Mouse (Mus musculus): ENCODE results near the gene Soga1. TPM values are rescaled to one million over a fixed set of nuclear protein-coding genes. Genes with fewer than 3 reads are reported as not detected.

The Soga1 gene
- polyA plus RNA-seq (2014; fragmentation: Nextera tagmentation; extraction: Ambion mirVana) = 5.2 and 6.0 TPM in 2 replicates

- ATAC-seq (ENCODE audit: low FRiP score) (peak; percentile 86), DNase-seq (ENCODE audit: low spot score, missing footprints) (peak; percentile 98)
- H3K9ac ChIP-seq (ENCODE audit: low read length) = peak within 1 kb of the TSS; percentile 98
- peak within 1 kb of the TSS; percentile 94 for H3K4me3 ChIP-seq (ENCODE audit: low read depth, low read length)
- no peaks in the 10 kb centered on the region; the same call in 1 of the 2 replicates for H3K36me3 ChIP-seq (ENCODE audit: control insufficient read depth, insufficient read depth, low read length)
- H3K4me2 ChIP-seq = peak within 1 kb of the TSS; percentile 94
- under 1% methylated on average over 67 of the region's 136 CpGs for WGBS
- H3K27ac ChIP-seq (ENCODE audit: low read depth, low read length) = peak within 1 kb of the TSS; percentile 91
- no peaks in the 10 kb centered on the region for H3K27me3 ChIP-seq (ENCODE audit: control insufficient read depth, insufficient read depth, low read length)
- no peaks in the 10 kb centered on the region for H3K9me3 ChIP-seq (ENCODE audit: control insufficient read depth, low read length)
- H3K4me1 ChIP-seq (ENCODE audit: control insufficient read depth, insufficient read depth, low read length) = peaks cover 32% of the 10 kb centered on the region
Observed at GRCm38 (mm10) chr2:157078793-157079700, at the start of gene Soga1. Gene Soga1 (minus strand): TSS chr2:157079254.

GRCm38 (mm10) chr2:157128072-157128471, 49.0 kb upstream of the Soga1 start:
- WGBS = 78% methylated on average over 4 of the region's 4 CpGs
- no peak overlapping the region for H3K4me3 ChIP-seq (ENCODE audit: low read depth, low read length)
- H3K27me3 ChIP-seq (ENCODE audit: control insufficient read depth, insufficient read depth, low read length) = no peaks in the 10 kb centered on the region
- DNase-seq (ENCODE audit: low spot score, missing footprints) (no peak), ATAC-seq (ENCODE audit: low FRiP score) (no peak)
- no peak overlapping the region for H3K9ac ChIP-seq (ENCODE audit: low read length)
- no peaks in the 10 kb centered on the region for H3K4me1 ChIP-seq (ENCODE audit: control insufficient read depth, insufficient read depth, low read length)
- no peak overlapping the region for H3K27ac ChIP-seq (ENCODE audit: low read depth, low read length)
- H3K36me3 ChIP-seq (ENCODE audit: control insufficient read depth, insufficient read depth, low read length) = no peaks in the 10 kb centered on the region
- no peaks in the 10 kb centered on the region for H3K9me3 ChIP-seq (ENCODE audit: control insufficient read depth, low read length)
- no peak overlapping the region for H3K4me2 ChIP-seq

- 94% methylated on average over 3 of the region's 3 CpGs for WGBS
- no peak overlapping the region for H3K4me2 ChIP-seq
- H3K9me3 ChIP-seq (ENCODE audit: control insufficient read depth, low read length) = no peaks in the 10 kb centered on the region
- no peaks in the 10 kb centered on the region for H3K27me3 ChIP-seq (ENCODE audit: control insufficient read depth, insufficient read depth, low read length)
- no peak overlapping the region for H3K4me3 ChIP-seq (ENCODE audit: low read depth, low read length)
- DNase-seq (ENCODE audit: low spot score, missing footprints) = peak; percentile 21
- ATAC-seq (ENCODE audit: low FRiP score) = no peak
- H3K36me3 ChIP-seq (ENCODE audit: control insufficient read depth, insufficient read depth, low read length) = no peaks in the 10 kb centered on the region
- no peak overlapping the region for H3K9ac ChIP-seq (ENCODE audit: low read length)
- H3K27ac ChIP-seq (ENCODE audit: low read depth, low read length) = no peak overlapping the region
- H3K4me1 ChIP-seq (ENCODE audit: control insufficient read depth, insufficient read depth, low read length) = no peaks in the 10 kb centered on the region
Observed at GRCm38 (mm10) chr2:157127370-157127769, 48.3 kb upstream of the Soga1 start.

GRCm38 (mm10) chr2:157125246-157125645, 46.2 kb upstream of the Soga1 start:
- 91% methylated on average over 3 of the region's 3 CpGs for WGBS
- no peak for DNase-seq (ENCODE audit: low spot score, missing footprints)
- Histone ChIP-seq H3K4me2 (no peak overlapping the region), H3K4me3 (ENCODE audit: low read depth, low read length) (no peak overlapping the region), H3K4me1 (ENCODE audit: control insufficient read depth, insufficient read depth, low read length) (no peaks in the 10 kb centered on the region), H3K36me3 (ENCODE audit: control insufficient read depth, insufficient read depth, low read length) (no peaks in the 10 kb centered on the region), H3K9me3 (ENCODE audit: control insufficient read depth, low read length) (no peaks in the 10 kb centered on the region), H3K27ac (ENCODE audit: low read depth, low read length) (no peak overlapping the region), H3K27me3 (ENCODE audit: control insufficient read depth, insufficient read depth, low read length) (no peaks in the 10 kb centered on the region), H3K9ac (ENCODE audit: low read length) (no peak overlapping the region)
- no peak for ATAC-seq (ENCODE audit: low FRiP score)

- H3K4me1 ChIP-seq (ENCODE audit: control insufficient read depth, insufficient read depth, low read length) = no peaks in the 10 kb centered on the region
- no peaks in the 10 kb centered on the region for H3K27me3 ChIP-seq (ENCODE audit: control insufficient read depth, insufficient read depth, low read length)
- no peak overlapping the region for H3K9ac ChIP-seq (ENCODE audit: low read length)
- H3K36me3 ChIP-seq (ENCODE audit: control insufficient read depth, insufficient read depth, low read length) = no peaks in the 10 kb centered on the region
- WGBS = 93% methylated on average over 8 of the region's 8 CpGs
- ATAC-seq (ENCODE audit: low FRiP score) (no peak), DNase-seq (ENCODE audit: low spot score, missing footprints) (no peak)
- no peak overlapping the region for H3K4me2 ChIP-seq
- no peak overlapping the region for H3K4me3 ChIP-seq (ENCODE audit: low read depth, low read length)
- no peak overlapping the region for H3K27ac ChIP-seq (ENCODE audit: low read depth, low read length)
- no peaks in the 10 kb centered on the region for H3K9me3 ChIP-seq (ENCODE audit: control insufficient read depth, low read length)
Observed at GRCm38 (mm10) chr2:157121766-157122165, 42.7 kb upstream of the Soga1 start.

- Histone ChIP-seq H3K27ac (ENCODE audit: low read depth, low read length) (no peak overlapping the region), H3K9ac (ENCODE audit: low read length) (no peak overlapping the region), H3K4me1 (ENCODE audit: control insufficient read depth, insufficient read depth, low read length) (no peaks in the 10 kb centered on the region), H3K4me3 (ENCODE audit: low read depth, low read length) (no peak overlapping the region), H3K9me3 (ENCODE audit: control insufficient read depth, low read length) (no peaks in the 10 kb centered on the region), H3K4me2 (no peak overlapping the region), H3K27me3 (ENCODE audit: control insufficient read depth, insufficient read depth, low read length) (no peaks in the 10 kb centered on the region), H3K36me3 (ENCODE audit: control insufficient read depth, insufficient read depth, low read length) (0 out of 2 replicates have a peak, but pooled peaks cover 4% of the 10 kb centered on the region)
- ATAC-seq (ENCODE audit: low FRiP score) (no peak), DNase-seq (ENCODE audit: low spot score, missing footprints) (no peak)
- WGBS = 83% methylated on average over 3 of the region's 3 CpGs
Observed at GRCm38 (mm10) chr2:157119075-157119474, 40.0 kb upstream of the Soga1 start.

- no peak for DNase-seq (ENCODE audit: low spot score, missing footprints)
Observed at GRCm38 (mm10) chr2:157118556-157118955, 39.5 kb upstream of the Soga1 start.

GRCm38 (mm10) chr2:157116964-157117363, 37.9 kb upstream of the Soga1 start:
- Histone ChIP-seq H3K27ac (ENCODE audit: low read depth, low read length) (no peak overlapping the region), H3K4me1 (ENCODE audit: control insufficient read depth, insufficient read depth, low read length) (no peaks in the 10 kb centered on the region), H3K36me3 (ENCODE audit: control insufficient read depth, insufficient read depth, low read length) (0 out of 2 replicates have a peak, but pooled peaks cover 4% of the 10 kb centered on the region), H3K4me2 (no peak overlapping the region), H3K9ac (ENCODE audit: low read length) (no peak overlapping the region), H3K9me3 (ENCODE audit: control insufficient read depth, low read length) (no peaks in the 10 kb centered on the region), H3K27me3 (ENCODE audit: control insufficient read depth, insufficient read depth, low read length) (no peaks in the 10 kb centered on the region), H3K4me3 (ENCODE audit: low read depth, low read length) (no peak overlapping the region)
- WGBS = 17% methylated on average over 3 of the region's 3 CpGs
- ATAC-seq (ENCODE audit: low FRiP score) = no peak
- DNase-seq (ENCODE audit: low spot score, missing footprints) = peak; percentile 94

More at GRCm38 (mm10) chr2:157118556-157118955, 39.5 kb upstream of the Soga1 start:
- Histone ChIP-seq H3K9me3 (ENCODE audit: control insufficient read depth, low read length) (no peaks in the 10 kb centered on the region), H3K9ac (ENCODE audit: low read length) (no peak overlapping the region), H3K4me3 (ENCODE audit: low read depth, low read length) (no peak overlapping the region), H3K27me3 (ENCODE audit: control insufficient read depth, insufficient read depth, low read length) (no peaks in the 10 kb centered on the region), H3K36me3 (ENCODE audit: control insufficient read depth, insufficient read depth, low read length) (0 out of 2 replicates have a peak, but pooled peaks cover 4% of the 10 kb centered on the region), H3K4me2 (no peak overlapping the region), H3K4me1 (ENCODE audit: control insufficient read depth, insufficient read depth, low read length) (no peaks in the 10 kb centered on the region), H3K27ac (ENCODE audit: low read depth, low read length) (no peak overlapping the region)
- no peak for ATAC-seq (ENCODE audit: low FRiP score)
- WGBS = 94% methylated on average over 4 of the region's 4 CpGs

GRCm38 (mm10) chr2:157108236-157108635, 29.2 kb upstream of the Soga1 start:
- WGBS = 93% methylated on average over 4 of the region's 4 CpGs
- no peaks in the 10 kb centered on the region for H3K9me3 ChIP-seq (ENCODE audit: control insufficient read depth, low read length)
- DNase-seq (ENCODE audit: low spot score, missing footprints) (no peak), ATAC-seq (ENCODE audit: low FRiP score) (no peak)
- no peak overlapping the region for H3K4me2 ChIP-seq
- H3K27ac ChIP-seq (ENCODE audit: low read depth, low read length) = no peak overlapping the region
- no peaks in the 10 kb centered on the region for H3K4me1 ChIP-seq (ENCODE audit: control insufficient read depth, insufficient read depth, low read length)
- H3K36me3 ChIP-seq (ENCODE audit: control insufficient read depth, insufficient read depth, low read length) = 0 out of 2 replicates have a peak, but pooled peaks cover 3% of the 10 kb centered on the region
- H3K4me3 ChIP-seq (ENCODE audit: low read depth, low read length) = no peak overlapping the region
- H3K27me3 ChIP-seq (ENCODE audit: control insufficient read depth, insufficient read depth, low read length) = no peaks in the 10 kb centered on the region
- no peak overlapping the region for H3K9ac ChIP-seq (ENCODE audit: low read length)
